Mouse (Mus musculus) midbrain, embryonic 15.5 days (tissue): ENCODE measurements at regions not wholly inside any gene's neighbourhood (a gene's known extent, or its start where the extent isn't known, plus 50 kb on each side); places are given as distances from the start of the nearest gene placed in this dataset.
A peak's percentile ranks its signal among the peaks of the same experiment; 100 is the strongest.

ENCODE experiments used
- ATAC-seq: fragments of 200-750 bp; cut with Nextera tagmentation; replicated peaks from 2 replicates; pipeline ENCODE4 v1.8.0; 2017; ENCODE audit warnings: moderate TSS enrichment
- H3K27ac ChIP-seq: fragments of 300-500 bp; sonication (generic); 2 replicates; pipeline ENCODE4 v1.5.1; 2015; ENCODE audit warnings: mild to moderate bottlenecking, inconsistent platforms
- H3K27me3 ChIP-seq: fragments of 300-500 bp; sonication (generic); replicated peaks from 2 replicates; pipeline ENCODE4 v1.6.1; 2015; ENCODE audit warnings: inconsistent platforms
- H3K36me3 ChIP-seq: fragments of 300-500 bp; sonication (generic); replicated peaks from 2 replicates; pipeline ENCODE4 v1.6.1; 2015; ENCODE audit warnings: inconsistent platforms
- H3K4me1 ChIP-seq: fragments of 300-500 bp; sonication (generic); 2 replicates; pipeline ENCODE4 v1.6.1; 2015; ENCODE audit warnings: inconsistent platforms
- H3K4me2 ChIP-seq: fragments of 300-500 bp; sonication (generic); 2 replicates; pipeline ENCODE4 v1.6.1; 2015; ENCODE audit warnings: inconsistent platforms, mild to moderate bottlenecking, moderate library complexity
- H3K4me3 ChIP-seq: fragments of 300-500 bp; sonication (generic); 2 replicates; pipeline ENCODE4 v1.5.1; 2015; ENCODE audit warnings: mild to moderate bottlenecking, inconsistent platforms
- H3K9ac ChIP-seq: fragments of 300-500 bp; sonication (generic); 2 replicates; pipeline ENCODE4 v1.6.1; 2015; ENCODE audit warnings: mild to moderate bottlenecking, inconsistent platforms
- H3K9me3 ChIP-seq: fragments of 300-500 bp; sonication (generic); 2 replicates; pipeline ENCODE4 v1.6.1; 2016; ENCODE audit warnings: inconsistent platforms
- WGBS: fragments of 180-500 bp; shearing (Covaris S2); methylation state at CpG from one replicate; pipeline ENCODE4 v1.1.7; 2015; ENCODE audit warnings: mixed read lengths; 5-methylcytosine and 5-hydroxymethylcytosine counted together

GRCm38 (mm10) chr11:25423186-25423585 lies 787.4 kb downstream of the 5730522E02Rik start:
- Histone ChIP-seq H3K9ac (no peak overlapping the region), H3K27ac (no peak overlapping the region), H3K4me1 (no peaks in the 10 kb centered on the region), H3K4me3 (no peak overlapping the region), H3K4me2 (no peak overlapping the region), H3K9me3 (no peaks in the 10 kb centered on the region), H3K27me3 (no peaks in the 10 kb centered on the region), H3K36me3 (no peaks in the 10 kb centered on the region)
- ATAC-seq = no peak
- WGBS = 93% methylated on average over 4 of the region's 4 CpGs

GRCm38 (mm10) chr11:25421486-25421885 lies 789.1 kb downstream of the 5730522E02Rik start:
- H3K4me3 ChIP-seq = no peak overlapping the region
- no peak overlapping the region for H3K27ac ChIP-seq
- no peak overlapping the region for H3K4me2 ChIP-seq
- no peak for ATAC-seq
- H3K27me3 ChIP-seq = no peaks in the 10 kb centered on the region
- H3K36me3 ChIP-seq = no peaks in the 10 kb centered on the region
- H3K4me1 ChIP-seq = no peaks in the 10 kb centered on the region
- H3K9me3 ChIP-seq = no peaks in the 10 kb centered on the region
- no peak overlapping the region for H3K9ac ChIP-seq

GRCm38 (mm10) chr11:25410403-25411090 lies 800.0 kb downstream of the 5730522E02Rik start:
- Histone ChIP-seq H3K4me3 (no peak overlapping the region), H3K4me1 (no peaks in the 10 kb centered on the region), H3K9ac (no peak overlapping the region), H3K27ac (no peak overlapping the region), H3K4me2 (no peak overlapping the region), H3K9me3 (no peaks in the 10 kb centered on the region), H3K27me3 (no peaks in the 10 kb centered on the region), H3K36me3 (no peaks in the 10 kb centered on the region)
- WGBS = 85% methylated on average over 4 of the region's 4 CpGs
- no peak for ATAC-seq

GRCm38 (mm10) chr11:25391649-25392048 lies 818.9 kb downstream of the 5730522E02Rik start:
- ATAC-seq = no peak
- Histone ChIP-seq H3K4me1 (no peaks in the 10 kb centered on the region), H3K27ac (no peak overlapping the region), H3K27me3 (no peaks in the 10 kb centered on the region), H3K4me2 (no peak overlapping the region), H3K4me3 (no peak overlapping the region), H3K36me3 (no peaks in the 10 kb centered on the region), H3K9me3 (no peaks in the 10 kb centered on the region), H3K9ac (no peak overlapping the region)
- 68% methylated on average over 2 of the region's 2 CpGs for WGBS

GRCm38 (mm10) chr11:25367111-25367510 lies 843.5 kb downstream of the 5730522E02Rik start:
- Histone ChIP-seq H3K9ac (no peak overlapping the region), H3K27me3 (no peaks in the 10 kb centered on the region), H3K4me2 (no peak overlapping the region), H3K9me3 (no peaks in the 10 kb centered on the region), H3K36me3 (no peaks in the 10 kb centered on the region), H3K4me1 (peaks cover 15% of the 10 kb centered on the region), H3K4me3 (no peak overlapping the region), H3K27ac (0 out of 2 replicates have a peak overlapping the region, but pooled peaks have one; percentile 38)
- whole genome bisulfite sequencing = 46% methylated on average over 2 of the region's 2 CpGs
- ATAC-seq = 0 out of 2 replicates have a peak, but pooled peaks have one; percentile 30

- Histone ChIP-seq H3K4me2 (no peak overlapping the region), H3K4me1 (peaks cover 15% of the 10 kb centered on the region), H3K9me3 (no peaks in the 10 kb centered on the region), H3K9ac (no peak overlapping the region), H3K36me3 (no peaks in the 10 kb centered on the region), H3K27me3 (no peaks in the 10 kb centered on the region), H3K4me3 (no peak overlapping the region), H3K27ac (no peak overlapping the region)
- ATAC-seq = no peak
- 27% methylated on average over 6 of the region's 6 CpGs for WGBS
Observed at GRCm38 (mm10) chr11:25365433-25365832, 845.1 kb downstream of the 5730522E02Rik start.

- no peak for ATAC-seq
- 88% methylated on average over 1 of the region's 1 CpGs for WGBS
- H3K27ac ChIP-seq = no peak overlapping the region
- no peak overlapping the region for H3K4me2 ChIP-seq
- no peak overlapping the region for H3K4me3 ChIP-seq
- no peaks in the 10 kb centered on the region for H3K36me3 ChIP-seq
- H3K4me1 ChIP-seq = peaks cover 22% of the 10 kb centered on the region
- H3K27me3 ChIP-seq = no peaks in the 10 kb centered on the region
- H3K9me3 ChIP-seq = no peaks in the 10 kb centered on the region
- H3K9ac ChIP-seq = no peak overlapping the region
Observed at GRCm38 (mm10) chr11:25359723-25360122, 850.8 kb downstream of the 5730522E02Rik start.

- Histone ChIP-seq H3K4me2 (peak overlapping the region; percentile 52), H3K4me1 (peaks cover 22% of the 10 kb centered on the region), H3K27me3 (no peaks in the 10 kb centered on the region), H3K4me3 (peak overlapping the region; percentile 27), H3K36me3 (no peaks in the 10 kb centered on the region), H3K9ac (0 out of 2 replicates have a peak overlapping the region, but pooled peaks have one; percentile 11), H3K27ac (peak overlapping the region; percentile 48; the same call in 1 of the 2 replicates), H3K9me3 (no peaks in the 10 kb centered on the region)
- ATAC-seq = peak; percentile 67
- WGBS = 26% methylated on average over 10 of the region's 10 CpGs
Observed at GRCm38 (mm10) chr11:25357717-25358411, 852.7 kb downstream of the 5730522E02Rik start.

- 0 out of 2 replicates have a peak overlapping the region, but pooled peaks have one; percentile 11 for H3K9ac ChIP-seq
- peaks cover 22% of the 10 kb centered on the region for H3K4me1 ChIP-seq
- H3K4me2 ChIP-seq = peak overlapping the region; percentile 52
- no peaks in the 10 kb centered on the region for H3K36me3 ChIP-seq
- peak overlapping the region; percentile 42 for H3K27ac ChIP-seq
- no peaks in the 10 kb centered on the region for H3K27me3 ChIP-seq
- H3K9me3 ChIP-seq = no peaks in the 10 kb centered on the region
- 3% methylated on average over 19 of the region's 19 CpGs for WGBS
- peak; percentile 83 for ATAC-seq
- peak overlapping the region; percentile 27 for H3K4me3 ChIP-seq
Observed at GRCm38 (mm10) chr11:25356671-25357586, 853.6 kb downstream of the 5730522E02Rik start.

GRCm38 (mm10) chr11:25335667-25336066 lies 874.9 kb downstream of the 5730522E02Rik start:
- Histone ChIP-seq H3K27ac (no peak overlapping the region), H3K4me1 (no peaks in the 10 kb centered on the region), H3K36me3 (no peaks in the 10 kb centered on the region), H3K9me3 (no peaks in the 10 kb centered on the region), H3K4me3 (no peak overlapping the region), H3K9ac (no peak overlapping the region), H3K4me2 (no peak overlapping the region), H3K27me3 (no peaks in the 10 kb centered on the region)
- 59% methylated on average over 2 of the region's 2 CpGs for WGBS
- no peak for ATAC-seq

GRCm38 (mm10) chr11:25330696-25331095 lies 879.9 kb downstream of the 5730522E02Rik start:
- no peaks in the 10 kb centered on the region for H3K27me3 ChIP-seq
- H3K36me3 ChIP-seq = no peaks in the 10 kb centered on the region
- no peaks in the 10 kb centered on the region for H3K9me3 ChIP-seq
- no peak overlapping the region for H3K27ac ChIP-seq
- H3K4me3 ChIP-seq = no peak overlapping the region
- H3K4me1 ChIP-seq = no peaks in the 10 kb centered on the region
- no peak for ATAC-seq
- H3K4me2 ChIP-seq = no peak overlapping the region
- H3K9ac ChIP-seq = no peak overlapping the region
- 70% methylated on average over 4 of the region's 4 CpGs for WGBS

- Histone ChIP-seq H3K4me3 (no peak overlapping the region), H3K27me3 (no peaks in the 10 kb centered on the region), H3K27ac (no peak overlapping the region), H3K9me3 (no peaks in the 10 kb centered on the region), H3K36me3 (no peaks in the 10 kb centered on the region), H3K4me1 (no peaks in the 10 kb centered on the region), H3K9ac (no peak overlapping the region), H3K4me2 (no peak overlapping the region)
- no peak for ATAC-seq
Observed at GRCm38 (mm10) chr11:25322426-25322825, 888.1 kb downstream of the 5730522E02Rik start.
